Mouse (Mus musculus): Measurements from ENCODE around the gene Car3. TPM values are rescaled to one million over a fixed set of nuclear protein-coding genes. Genes with fewer than 3 reads are reported as not detected.
A peak's percentile ranks its signal among the peaks of the same experiment; 100 is the strongest.

Gene Car3
- total and polyA plus RNA-seq, 3 experiments, result 1.7 to 4.9 TPM; not detected in 1

- TF ChIP-seq KAT2A (conservative IDR thresholded peaks at IDR 0.05; ENCODE audit: low read depth, low read length) (no peak; the same call in 1 of the 2 replicates), EP300 (IDR thresholded peaks at IDR 0.05; ENCODE audit: low read depth in 1 of 2, low read length in 2 of 2) (peak; percentile 43 to 56), MEF2A (IDR thresholded peaks at IDR 0.05; ENCODE audit: extremely low read depth, insufficient replicate concordance, low read depth, low read length, poor library complexity, severe bottlenecking) (no peak), GABPA (IDR thresholded peaks at IDR 0.05; ENCODE audit: low read depth, low read length) (no peak), RAD21 (IDR thresholded peaks at IDR 0.05; ENCODE audit: low read depth, low read length) (no peak), ETS1 (IDR thresholded peaks at IDR 0.05; ENCODE audit: low read depth, low read length) (peak; percentile 57; the same call in 1 of the 2 replicates), MAX (IDR thresholded peaks at IDR 0.05; ENCODE audit: low read length) (no peak), E2F4 (IDR thresholded peaks at IDR 0.05; ENCODE audit: borderline replicate concordance, low read depth, low read length) (no peak), MAFK (IDR thresholded peaks at IDR 0.05; ENCODE audit: borderline replicate concordance, low read depth, low read length) (no peak), BHLHE40 (IDR thresholded peaks at IDR 0.05; ENCODE audit: borderline replicate concordance, low read depth, low read length) (no peak), TCF12 (IDR thresholded peaks at IDR 0.05; ENCODE audit: low read depth, low read length) (0 out of 2 replicates have a peak, but pooled peaks have one; percentile 44), ZNF384 (IDR thresholded peaks at IDR 0.05; ENCODE audit: low read depth, low read length) (no peak), CHD1 (IDR thresholded peaks at IDR 0.05; ENCODE audit: low read depth, low read length) (no peak; the same call in 1 of the 2 replicates), MAZ (IDR thresholded peaks at IDR 0.05; ENCODE audit: low read depth, low read length) (0 out of 2 replicates have a peak, but pooled peaks have one; percentile 32), ZKSCAN1 (IDR thresholded peaks at IDR 0.05; ENCODE audit: low read depth, low read length) (no peak), JUND (IDR thresholded peaks at IDR 0.05; ENCODE audit: low read depth, low read length) (no peak), ZMIZ1 (IDR thresholded peaks at IDR 0.05; ENCODE audit: low read depth, low read length) (no peak), NELFE (IDR thresholded peaks at IDR 0.05; ENCODE audit: low read depth, low read length) (no peak), POLR2AphosphoS2 (IDR thresholded peaks at IDR 0.05; ENCODE audit: low read length) (no peak), ZC3H11A (IDR thresholded peaks at IDR 0.05; ENCODE audit: low read depth, low read length) (no peak), UBTF (IDR thresholded peaks at IDR 0.05; ENCODE audit: borderline replicate concordance, insufficient read depth, low read depth, low read length) (no peak), MXI1 (IDR thresholded peaks at IDR 0.05; ENCODE audit: low read depth, low read length) (no peak; the same call in 1 of the 2 replicates)
Measured at GRCm38 (mm10) chr3:14880277-14880676, 17.0 kb downstream of the Car3 start (continued).

- peak; percentile 27 for DNase-seq (ENCODE audit: low read depth, low spot score)
- Histone ChIP-seq H3K9me3 (replicated peaks; ENCODE audit: insufficient read depth, low read length) (no peaks in the 10 kb centered on the region), H3K4me3 (ENCODE audit: control insufficient read depth in 1 of 2, insufficient read depth in 1 of 2, low read depth in 2 of 2, low read length in 2 of 2) (no peak overlapping the region), H3K79me2 (ENCODE audit: control insufficient read depth, insufficient read depth, low read length, poor library complexity) (peaks cover 17% of the 10 kb centered on the region), H3K9ac (ENCODE audit: control insufficient read depth, low read depth, low read length, poor library complexity, severe bottlenecking) (peak overlapping the region; percentile 48), H3K4me1 (ENCODE audit: control insufficient read depth in 1 of 2, insufficient read depth in 2 of 2, low read length in 2 of 2) (peaks cover 29 to 30% of the 10 kb centered on the region in 2 experiments), H3K27me3 (ENCODE audit: control insufficient read depth in 1 of 2, insufficient read depth in 2 of 2, low read length in 2 of 2) (no peaks in the 10 kb centered on the region), H3K27ac (ENCODE audit: control insufficient read depth, low read depth, low read length) (peak overlapping the region; percentile 87), H3K36me3 (ENCODE audit: control insufficient read depth in 1 of 2, insufficient read depth in 2 of 2, low read length in 2 of 2) (peaks cover 0 to 43% of the 10 kb centered on the region in 2 experiments; a peak in 2 of 4 replicates)
- TF ChIP-seq ETS1 (IDR thresholded peaks at IDR 0.05; ENCODE audit: low read depth, low read length) (0 out of 2 replicates have a peak, but pooled peaks have one; percentile 27), MYB (IDR thresholded peaks at IDR 0.05; ENCODE audit: low read depth, low read length) (peak; percentile 70; the same call in 1 of the 2 replicates), RAD21 (IDR thresholded peaks at IDR 0.05; ENCODE audit: low read depth, low read length) (no peak), EP300 (IDR thresholded peaks at IDR 0.05; ENCODE audit: low read depth in 1 of 2, low read length in 2 of 2) (peak; percentile 32 to 78; a peak in 2 of 4 replicates), SIN3A (IDR thresholded peaks at IDR 0.05; ENCODE audit: low read length) (no peak), ELF1 (IDR thresholded peaks at IDR 0.05; ENCODE audit: low read depth, low read length) (no peak), SMC3 (IDR thresholded peaks at IDR 0.05; ENCODE audit: low read depth, low read length) (no peak), GATA1 (IDR thresholded peaks at IDR 0.05; ENCODE audit: low read depth, low read length) (0 out of 2 replicates have a peak, but pooled peaks have one; percentile 23), TCF12 (IDR thresholded peaks at IDR 0.05; ENCODE audit: low read depth, low read length) (peak; percentile 51; the same call in 1 of the 2 replicates)
Measured at GRCm38 (mm10) chr3:14882005-14882404, 18.7 kb downstream of the Car3 start.

Measured in MEL (cell line).